Mouse (Mus musculus): ENCODE measurements around the gene Erc1. TPM values are rescaled to one million over a fixed set of nuclear protein-coding genes. Genes with fewer than 3 reads are reported as not detected.
A peak's percentile ranks its signal among the peaks of the same experiment; 100 is the strongest.
"Not testable (repeated sequence)": the region's sequence is repeated elsewhere in the genome, so short reads cannot be mapped to it uniquely, and the experiment has no call there.

The Erc1 gene
- total RNA-seq, 2 experiments from 2014 or later, result 46.0 to 54.0 TPM

DNA sequence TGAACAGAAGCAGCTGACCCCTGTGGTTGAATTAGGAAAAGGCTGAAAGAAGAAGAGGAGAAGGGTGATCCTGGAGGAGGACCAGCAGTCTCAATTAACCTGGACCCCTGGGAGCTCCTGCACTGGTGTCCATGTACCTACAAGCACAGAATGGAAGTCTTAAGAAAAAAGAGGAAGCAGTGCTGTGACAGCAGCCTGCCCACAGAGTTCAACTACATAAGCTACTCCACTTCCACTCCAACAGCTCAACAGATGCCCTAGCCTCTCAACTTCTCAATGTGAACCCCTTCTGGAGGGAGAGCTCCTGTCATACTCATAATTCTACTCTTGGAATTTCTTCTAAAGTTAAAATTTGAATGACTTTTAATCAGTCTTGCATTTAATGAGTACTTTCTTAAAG lies 34.9 kb downstream of the Erc1 start:
- intact Hi-C loops (cut with DNase I); DNase-seq (ENCODE audit: low spot score in 2 of 2): not testable (repeated sequence)

DNA sequence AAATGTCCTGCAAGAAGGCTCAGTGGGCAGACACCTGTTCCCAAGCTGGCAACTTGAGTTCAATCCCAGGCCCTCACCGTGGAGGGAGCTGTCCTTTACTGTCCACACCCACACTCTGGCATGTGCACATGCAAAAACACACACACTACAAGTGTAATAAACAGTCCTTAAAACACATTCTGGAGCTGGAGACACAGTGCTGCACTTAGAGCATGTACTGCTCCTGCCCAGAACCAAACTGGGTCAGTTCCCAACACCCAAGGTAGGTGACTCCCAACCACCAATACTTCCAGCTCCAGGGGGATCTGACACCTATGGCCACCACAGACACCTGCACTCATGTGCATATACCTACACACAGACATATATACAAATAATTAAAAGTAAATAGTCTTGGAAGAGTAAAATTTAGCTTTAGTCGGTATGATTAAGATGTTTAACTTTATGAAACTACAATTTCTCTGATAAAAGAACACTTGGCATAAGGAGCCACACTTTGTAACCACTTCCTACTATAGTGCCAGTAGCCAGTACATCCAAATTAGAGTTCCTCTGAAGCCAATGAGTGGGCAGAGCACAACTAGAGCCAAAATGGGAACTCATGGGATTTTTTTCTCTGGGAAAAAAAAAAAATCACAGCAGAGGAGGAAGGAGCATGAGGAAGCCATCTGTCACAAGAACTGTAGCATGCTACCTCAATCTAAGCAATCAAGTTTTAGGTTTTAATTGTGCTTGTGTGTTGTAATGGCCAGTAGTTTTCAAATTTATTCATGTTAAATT lies 39.1 kb downstream of the Erc1 start:
- DNase-seq (ENCODE audit: low spot score in 2 of 2), result peak in 1 of 2 experiments; percentile 19
- intact Hi-C loops (cut with DNase I), result loop anchor here (1.0 kb wide), 1 partner anchor 39 kb away; the partner anchor contains the start of gene Erc1

- DNase-seq (ENCODE audit: low spot score in 2 of 2), result no peak
- intact Hi-C loops (cut with DNase I), result no loop called here
Measured at GRCm38 (mm10) chr6:119803239-119803638, 44.7 kb downstream of the Erc1 start.

DNA sequence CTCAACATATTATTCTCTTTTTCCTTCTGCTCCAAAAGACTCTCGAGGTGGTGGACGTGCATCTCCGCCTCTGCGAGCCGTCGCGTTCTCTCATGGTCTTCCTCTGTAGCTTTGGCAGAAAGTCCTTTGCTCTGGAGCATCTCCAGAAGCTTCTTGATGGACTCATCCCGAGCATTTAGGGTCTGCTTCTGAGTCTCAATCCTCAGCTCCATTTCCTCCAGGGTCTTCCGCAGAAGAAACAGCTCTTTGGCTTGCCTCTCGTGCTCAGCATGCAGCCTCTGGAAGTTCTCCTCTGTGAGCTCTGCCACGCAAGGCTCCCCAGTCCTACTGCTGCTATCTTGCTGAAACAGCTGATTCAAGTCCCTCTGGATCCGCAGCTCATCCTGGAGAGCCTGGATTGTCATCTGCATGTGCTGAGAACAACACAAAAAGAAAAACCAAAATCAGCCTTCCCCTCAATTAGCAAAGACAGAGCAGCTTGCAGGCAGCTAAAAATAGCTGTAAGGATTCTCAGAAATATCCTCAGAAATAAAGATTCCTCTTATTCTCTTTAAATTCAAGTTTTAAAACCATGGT lies 51.0 kb downstream of the Erc1 start:
- intact Hi-C loops (cut with DNase I), result loop anchor here (5.0 kb wide), 1 partner anchor 50 kb away; the partner anchor contains the start of gene Erc1
- DNase-seq (ENCODE audit: low spot score in 2 of 2), result peak; percentile 38 to 39

DNA sequence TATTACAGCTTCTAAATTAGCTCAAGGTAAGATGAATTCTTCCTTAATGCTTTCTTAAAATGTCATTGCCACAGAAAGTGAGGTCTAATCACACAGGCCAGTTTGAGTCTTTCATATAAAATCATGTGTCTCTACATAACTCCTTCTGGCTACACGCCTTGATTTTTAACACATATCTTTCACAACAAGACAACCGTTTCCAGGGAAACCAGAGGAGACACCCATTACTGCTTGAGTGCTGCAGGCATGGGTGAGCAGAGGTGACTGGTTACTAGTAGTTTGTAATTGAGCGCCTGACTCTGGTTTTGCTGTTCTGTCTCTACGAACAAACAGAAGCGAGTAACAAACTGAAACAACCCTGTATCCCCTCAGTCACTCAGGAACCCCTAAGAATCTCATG lies 51.7 kb downstream of the Erc1 start:
- intact Hi-C loops (cut with DNase I), result loop anchor here (5.0 kb wide), 1 partner anchor 51 kb away; the partner anchor contains the start of gene Erc1
- no peak for DNase-seq (ENCODE audit: low spot score in 2 of 2)

GRCm38 (mm10) chr6:119792562-119792961 lies 55.4 kb downstream of the Erc1 start:
- intact Hi-C loops (cut with DNase I), result loop anchor here (2.0 to 5.0 kb wide), 2 partner anchors 110 to 130 kb away; partner anchors contain the start of gene Rad52
- DNase-seq (ENCODE audit: low spot score in 2 of 2), result peak in 1 of 2 experiments; percentile 22

GRCm38 (mm10) chr6:119782416-119782815 lies 65.6 kb downstream of the Erc1 start:
- no peak for DNase-seq (ENCODE audit: low spot score in 2 of 2)
- intact Hi-C loops (cut with DNase I), result no loop called here

- DNase-seq (ENCODE audit: low spot score in 2 of 2), result no peak
Measured at GRCm38 (mm10) chr6:119781109-119781508, 66.9 kb downstream of the Erc1 start.

GRCm38 (mm10) chr6:119768778-119769177 lies 79.2 kb downstream of the Erc1 start:
- DNase-seq (ENCODE audit: low spot score in 2 of 2), result no peak
- intact Hi-C loops (cut with DNase I), result no loop called here

More at GRCm38 (mm10) chr6:119781109-119781508, 66.9 kb downstream of the Erc1 start:
- intact Hi-C loops (cut with DNase I), result no loop called here

DNA sequence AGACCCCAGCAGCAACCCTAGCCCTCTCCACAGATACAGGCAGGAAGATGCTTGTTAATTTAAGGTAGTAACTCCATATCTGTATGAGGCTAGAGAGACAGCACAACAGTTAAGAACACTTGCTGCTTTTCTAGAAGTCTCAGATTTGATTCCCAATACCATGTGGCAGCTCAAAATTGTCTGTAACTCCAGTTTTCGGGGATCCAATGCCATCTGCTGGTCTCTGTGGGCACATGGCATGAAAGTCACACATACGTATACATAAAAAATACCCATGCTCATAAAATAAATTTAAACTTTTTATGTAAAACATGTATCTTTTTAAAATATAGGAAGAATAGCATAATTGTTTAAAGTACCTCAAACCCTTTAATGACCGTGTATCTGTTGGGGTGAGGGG lies 83.6 kb downstream of the Erc1 start:
- intact Hi-C loops (cut with DNase I), result no loop called here

DNA sequence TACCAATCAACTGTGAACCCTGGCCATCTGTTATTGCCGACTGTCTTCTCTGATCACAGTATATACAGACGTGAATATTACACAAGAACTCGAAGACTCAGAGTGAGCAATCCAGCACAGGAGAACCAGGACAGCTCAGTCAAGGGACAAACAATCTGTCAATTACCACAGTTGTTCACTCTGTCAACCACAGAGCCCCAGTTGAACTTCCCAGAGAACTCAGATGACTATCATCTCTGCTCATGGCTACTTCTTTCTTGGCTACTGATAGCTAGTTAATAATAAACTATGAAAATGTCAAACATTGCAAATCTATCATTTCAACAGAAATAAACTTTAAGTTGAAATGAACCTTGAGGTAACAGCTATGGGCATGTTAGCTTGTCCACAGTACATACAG lies 88.1 kb downstream of the Erc1 start:
- intact Hi-C loops (cut with DNase I), result no loop called here
- DNase-seq (ENCODE audit: low spot score in 2 of 2), result no peak

More for the DNA sequence above, 83.6 kb downstream of the Erc1 start:
- DNase-seq (ENCODE audit: low spot score in 2 of 2), result no peak

GRCm38 (mm10) chr6:119758490-119758889 lies 89.5 kb downstream of the Erc1 start:
- DNase-seq (ENCODE audit: low spot score in 2 of 2), result no peak
- intact Hi-C loops (cut with DNase I), result no loop called here

DNA sequence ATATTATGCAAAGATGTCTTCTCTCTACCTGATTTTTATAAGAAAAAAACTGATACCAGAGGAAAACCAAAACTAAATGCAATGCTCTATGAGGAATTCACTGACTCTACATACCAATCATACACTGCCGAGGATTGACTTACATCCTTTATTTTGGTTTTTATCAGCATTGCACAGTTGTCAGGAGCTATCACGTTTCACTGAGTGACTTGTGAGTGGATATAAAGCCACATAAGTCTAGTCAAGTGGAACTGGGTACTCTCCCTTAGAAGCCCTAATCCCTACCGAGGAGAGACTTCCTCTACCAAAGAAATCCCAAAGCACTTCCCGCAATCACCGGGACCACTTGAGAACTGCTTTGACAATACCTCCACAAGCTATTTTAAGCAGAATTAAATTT lies 90.2 kb downstream of the Erc1 start:
- no peak for DNase-seq (ENCODE audit: low spot score in 2 of 2)
- intact Hi-C loops (cut with DNase I), result no loop called here

DNA sequence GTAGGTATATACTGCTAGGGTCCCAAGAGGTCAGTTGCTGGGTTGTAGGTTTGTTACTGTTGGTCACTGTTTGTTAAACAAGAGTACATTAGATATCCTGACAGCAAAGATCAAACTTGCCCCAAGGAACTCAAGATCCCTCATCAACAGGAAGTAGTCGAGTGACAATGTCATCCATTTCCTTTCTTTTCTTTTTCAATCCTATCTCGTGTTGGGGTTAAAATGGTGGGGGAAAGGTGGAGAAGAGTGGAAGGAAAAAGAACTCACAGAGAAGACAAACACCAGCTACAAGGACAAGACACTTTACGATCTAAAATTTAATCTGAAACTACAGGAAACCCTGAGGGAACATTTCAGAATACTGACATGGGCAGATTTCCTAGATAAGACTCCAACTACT lies 92.1 kb downstream of the Erc1 start:
- no peak for DNase-seq (ENCODE audit: low spot score in 2 of 2)

GRCm38 (mm10) chr6:119749093-119749635 lies 98.8 kb downstream of the Erc1 start:
- DNase-seq (ENCODE audit: low spot score in 2 of 2), result no peak

More for the DNA sequence above, 92.1 kb downstream of the Erc1 start:
- intact Hi-C loops (cut with DNase I), result no loop called here

GRCm38 (mm10) chr6:119741861-119742260 lies 106.1 kb downstream of the Erc1 start:
- DNase-seq (ENCODE audit: low spot score in 2 of 2), result no peak
- intact Hi-C loops (cut with DNase I), result no loop called here

More at GRCm38 (mm10) chr6:119749093-119749635, 98.8 kb downstream of the Erc1 start:
- intact Hi-C loops (cut with DNase I), result no loop called here

DNA sequence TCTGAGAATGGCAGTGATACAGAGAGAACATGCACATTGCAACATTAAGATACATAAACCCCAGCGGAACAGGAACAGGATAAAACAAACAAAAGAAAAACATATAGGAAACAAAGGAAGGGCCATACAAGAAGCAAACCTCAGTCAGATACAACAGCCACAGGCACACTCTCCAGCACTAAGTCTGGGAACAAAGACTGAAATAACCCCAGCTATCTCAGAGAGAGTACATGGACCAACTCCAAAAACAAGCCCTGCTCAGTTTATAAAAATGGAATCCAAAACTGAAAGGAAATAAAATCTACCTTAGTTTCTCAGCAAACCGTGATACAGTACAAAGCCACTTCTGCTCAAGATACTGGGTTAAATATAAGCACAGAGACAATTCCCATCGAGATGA lies 107.4 kb downstream of the Erc1 start:
- intact Hi-C loops (cut with DNase I), result no loop called here
- DNase-seq (ENCODE audit: low spot score in 2 of 2), result no peak

DNA sequence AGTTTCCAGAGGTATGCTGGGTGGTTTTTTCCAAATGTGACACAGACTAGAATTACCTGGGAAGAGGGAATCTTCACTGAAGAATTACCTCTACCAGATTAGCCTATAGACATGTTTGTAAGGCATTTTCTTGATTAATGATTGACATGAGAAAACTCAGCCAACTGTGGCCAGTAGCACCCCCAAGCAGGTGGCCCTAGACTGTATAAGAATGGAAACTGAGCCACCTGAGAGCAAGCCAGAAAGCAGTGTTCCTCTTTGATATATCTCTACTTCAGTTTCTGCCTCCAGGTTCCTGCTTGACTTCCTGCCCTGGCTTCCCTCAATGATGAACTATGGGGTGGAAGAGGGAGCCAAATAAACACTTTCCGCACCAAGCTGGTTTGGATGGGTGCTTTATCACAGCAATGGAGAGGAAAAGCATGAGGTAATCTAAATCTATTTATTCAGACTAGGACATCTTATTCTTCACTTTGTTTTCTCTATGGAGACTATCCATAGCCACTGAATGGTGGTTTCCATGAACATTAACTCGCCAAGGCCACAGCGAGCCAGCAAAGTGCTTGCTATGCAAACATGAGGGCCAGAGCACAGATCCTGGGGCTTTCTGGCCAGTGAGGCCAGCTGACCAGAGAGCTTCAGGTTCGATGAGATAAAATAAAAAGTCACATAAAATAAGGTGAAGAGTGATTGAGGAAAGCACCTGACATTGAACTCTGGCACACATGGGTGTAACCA lies 109.2 kb downstream of the Erc1 start:
- intact Hi-C loops (cut with DNase I), result no loop called here
- DNase-seq (ENCODE audit: low spot score in 2 of 2), result no peak

DNA sequence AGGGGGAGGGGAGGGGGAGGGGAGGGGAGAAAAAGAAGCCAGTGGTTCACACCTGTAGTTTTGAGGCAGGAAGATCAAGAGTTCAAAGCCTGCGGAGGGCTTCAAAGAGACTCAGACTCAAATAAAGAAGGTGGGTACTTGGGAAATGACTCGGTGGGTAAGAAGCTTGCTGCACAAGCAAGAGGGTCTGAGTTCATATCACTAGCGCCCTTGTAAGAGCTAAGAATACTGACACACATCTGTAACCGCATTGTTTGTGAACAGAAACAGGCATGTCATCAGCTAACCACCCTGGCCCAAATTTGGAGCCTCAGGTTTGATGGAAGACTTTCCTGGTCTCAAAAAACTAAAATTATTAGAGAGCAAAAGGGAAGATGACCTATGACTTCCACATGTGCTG lies 110.3 kb downstream of the Erc1 start:
- intact Hi-C loops (cut with DNase I), result no loop called here
- no peak for DNase-seq (ENCODE audit: low spot score in 2 of 2)

DNA sequence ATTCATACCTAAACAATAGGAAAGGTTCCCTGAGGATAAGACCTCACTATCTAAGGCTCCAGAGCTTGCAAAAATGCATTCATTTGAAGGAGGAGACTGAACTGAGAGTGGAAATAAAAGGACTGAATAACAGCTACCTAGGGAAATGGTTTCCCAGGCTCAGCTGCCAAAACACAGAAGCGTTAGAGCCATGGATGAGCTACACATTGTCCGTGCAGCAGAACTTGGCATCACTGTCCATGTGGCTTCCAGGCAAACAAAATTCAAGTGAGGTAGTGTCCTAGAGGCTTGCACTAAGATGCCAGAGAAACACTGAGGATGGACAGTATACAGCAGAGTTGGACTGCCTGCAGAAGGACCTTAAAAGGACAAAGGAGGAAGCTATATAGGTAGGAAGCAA lies 112.0 kb downstream of the Erc1 start:
- no peak for DNase-seq (ENCODE audit: low spot score in 2 of 2)
- intact Hi-C loops (cut with DNase I), result no loop called here
